Mouse (Mus musculus): ENCODE measurements around the gene D630039A03Rik. TPM values are rescaled to one million over a fixed set of nuclear protein-coding genes. Genes with fewer than 3 reads are reported as not detected.

D630039A03Rik gene
- polyA plus RNA-seq (2014; fragmentation: Nextera tagmentation; extraction: Ambion mirVana), result 0.17 and 0.23 TPM in 2 replicates

DNA sequence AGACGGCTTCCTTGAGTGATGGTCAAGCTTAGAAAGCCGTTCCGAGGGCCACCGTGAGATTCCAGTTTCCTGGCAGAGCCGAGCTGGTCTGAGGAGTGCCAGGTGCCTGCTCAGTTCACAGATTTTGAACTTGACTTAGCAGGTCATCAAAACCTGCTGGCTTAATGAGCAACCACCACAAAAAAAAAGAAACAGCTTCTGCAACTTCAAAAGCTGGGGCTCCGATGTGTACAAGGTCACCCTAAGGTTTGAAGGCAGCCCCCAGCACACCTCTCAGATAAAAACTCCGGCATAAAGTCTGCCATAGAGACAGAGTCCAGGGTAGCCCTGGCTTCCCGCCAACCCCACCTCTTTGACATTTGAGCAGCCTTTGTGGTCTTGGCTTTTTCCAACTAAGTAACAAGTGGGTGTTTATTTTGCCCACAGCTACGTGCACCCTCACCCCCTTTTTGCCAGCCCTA lies at the start of gene D630039A03Rik:
TSS of gene D630039A03Rik (minus strand) at position 97 of the 461 bp plus-strand sequence.
- Histone ChIP-seq H3K4me3 (ENCODE audit: low read depth, low read length) (no peak within 1 kb of the TSS), H3K27me3 (ENCODE audit: control insufficient read depth, insufficient read depth, low read length) (peaks cover 4% of the 10 kb centered on the region; the same call in 1 of the 2 replicates), H3K36me3 (ENCODE audit: control insufficient read depth, insufficient read depth, low read length) (no peaks in the 10 kb centered on the region), H3K4me1 (ENCODE audit: control insufficient read depth, insufficient read depth, low read length) (peaks cover 13% of the 10 kb centered on the region), H3K9me3 (ENCODE audit: control insufficient read depth, low read length) (no peaks in the 10 kb centered on the region), H3K27ac (replicated peaks; ENCODE audit: low read depth, low read length) (no peak within 1 kb of the TSS), H3K9ac (ENCODE audit: low read length) (no peak within 1 kb of the TSS), H3K4me2 (ENCODE audit: low read depth, severe bottlenecking) (peak within 1 kb of the TSS; percentile 29)
- no peak for ATAC-seq (ENCODE audit: insufficient number of reproducible peaks, low FRiP score, low TSS enrichment, low read depth)
- DNase-seq (ENCODE audit: low spot score), result peak; percentile 43
- 15% methylated on average over 9 of the region's 9 CpGs for WGBS

DNA sequence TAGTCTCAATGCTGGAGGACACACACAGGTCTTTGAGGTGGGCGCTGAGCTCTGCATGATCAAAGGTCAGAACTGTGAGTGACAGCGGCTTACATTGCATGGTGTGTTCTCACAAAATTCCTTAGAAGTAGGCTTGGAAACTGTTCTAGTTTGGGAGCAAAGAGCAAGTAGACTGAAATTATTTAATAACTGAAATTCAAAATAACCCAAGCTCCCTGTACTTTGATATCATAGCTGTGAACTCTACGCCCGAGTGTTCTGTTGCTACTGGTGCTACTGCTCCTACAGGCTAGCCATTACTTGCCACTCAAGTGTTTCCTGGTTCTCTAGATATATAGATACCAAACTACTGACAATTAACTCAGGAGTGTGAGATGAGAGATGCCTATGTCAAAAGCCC lies 49.4 kb upstream of the D630039A03Rik start:
- Histone ChIP-seq H3K36me3 (ENCODE audit: control insufficient read depth, insufficient read depth, low read length) (no peaks in the 10 kb centered on the region), H3K4me3 (ENCODE audit: low read depth, low read length) (no peak overlapping the region), H3K27me3 (ENCODE audit: control insufficient read depth, insufficient read depth, low read length) (no peaks in the 10 kb centered on the region), H3K4me2 (ENCODE audit: low read depth, severe bottlenecking) (no peak overlapping the region), H3K27ac (replicated peaks; ENCODE audit: low read depth, low read length) (no peak overlapping the region), H3K9me3 (ENCODE audit: control insufficient read depth, low read length) (no peaks in the 10 kb centered on the region), H3K9ac (ENCODE audit: low read length) (no peak overlapping the region), H3K4me1 (ENCODE audit: control insufficient read depth, insufficient read depth, low read length) (no peaks in the 10 kb centered on the region)
- ATAC-seq (ENCODE audit: insufficient number of reproducible peaks, low FRiP score, low TSS enrichment, low read depth) (no peak), DNase-seq (ENCODE audit: low spot score) (no peak)
- WGBS, result 95% methylated on average over 4 of the region's 4 CpGs

DNA sequence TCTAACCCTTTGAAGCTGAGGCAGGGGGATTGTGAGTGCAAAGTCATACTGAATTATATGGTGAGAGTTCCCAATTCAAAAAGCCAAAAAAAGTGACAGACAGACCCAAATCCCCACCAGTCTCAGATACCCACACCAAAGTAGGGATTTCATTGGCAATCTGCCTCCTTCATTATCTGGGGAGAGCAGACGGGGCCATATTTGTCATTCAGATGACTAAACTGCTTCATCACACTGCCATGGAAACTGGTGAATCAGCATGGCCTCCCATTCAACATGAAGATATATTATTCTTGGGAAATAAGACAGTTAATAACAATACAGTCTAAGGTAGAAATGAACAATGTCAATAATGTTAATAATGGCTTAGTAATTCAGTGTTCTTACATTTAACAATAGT lies 48.0 kb upstream of the D630039A03Rik start:
- no peak overlapping the region for H3K4me2 ChIP-seq (ENCODE audit: low read depth, severe bottlenecking)

DNA sequence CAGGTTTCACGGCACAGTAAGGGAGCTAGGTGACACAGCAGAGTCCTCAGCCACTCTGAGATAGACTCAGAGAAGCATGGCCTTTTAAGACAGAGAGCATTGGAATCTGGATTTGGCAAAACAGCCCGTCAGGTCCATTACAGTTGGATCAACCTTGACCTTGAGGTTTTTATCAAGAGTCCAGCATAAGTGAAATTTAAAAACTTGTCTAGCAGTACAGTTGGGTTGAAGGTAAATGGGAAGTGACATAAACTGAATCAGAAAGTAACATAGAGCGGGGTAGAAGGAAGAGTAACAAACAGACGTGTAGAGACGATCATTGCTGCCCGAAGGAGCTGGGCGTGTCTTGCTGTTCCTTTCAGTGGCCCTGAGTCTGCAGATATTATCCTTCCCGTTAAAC lies 43.0 kb upstream of the D630039A03Rik start:
- DNase-seq (ENCODE audit: low spot score) (no peak), ATAC-seq (ENCODE audit: insufficient number of reproducible peaks, low FRiP score, low TSS enrichment, low read depth) (no peak)
- 88% methylated on average over 8 of the region's 8 CpGs for WGBS
- Histone ChIP-seq H3K4me2 (ENCODE audit: low read depth, severe bottlenecking) (no peak overlapping the region), H3K36me3 (ENCODE audit: control insufficient read depth, insufficient read depth, low read length) (no peaks in the 10 kb centered on the region), H3K4me3 (ENCODE audit: low read depth, low read length) (no peak overlapping the region), H3K9ac (ENCODE audit: low read length) (no peak overlapping the region), H3K27ac (replicated peaks; ENCODE audit: low read depth, low read length) (no peak overlapping the region), H3K27me3 (ENCODE audit: control insufficient read depth, insufficient read depth, low read length) (no peaks in the 10 kb centered on the region), H3K9me3 (ENCODE audit: control insufficient read depth, low read length) (no peaks in the 10 kb centered on the region), H3K4me1 (ENCODE audit: control insufficient read depth, insufficient read depth, low read length) (peaks cover 16% of the 10 kb centered on the region)

More for the DNA sequence above, 48.0 kb upstream of the D630039A03Rik start:
- Histone ChIP-seq H3K27me3 (ENCODE audit: control insufficient read depth, insufficient read depth, low read length) (no peaks in the 10 kb centered on the region), H3K27ac (replicated peaks; ENCODE audit: low read depth, low read length) (no peak overlapping the region), H3K4me3 (ENCODE audit: low read depth, low read length) (no peak overlapping the region), H3K9me3 (ENCODE audit: control insufficient read depth, low read length) (no peaks in the 10 kb centered on the region), H3K4me1 (ENCODE audit: control insufficient read depth, insufficient read depth, low read length) (no peaks in the 10 kb centered on the region), H3K9ac (ENCODE audit: low read length) (no peak overlapping the region), H3K36me3 (ENCODE audit: control insufficient read depth, insufficient read depth, low read length) (no peaks in the 10 kb centered on the region)
- no peak for DNase-seq (ENCODE audit: low spot score)
- WGBS, result 76% methylated on average over 1 of the region's 1 CpGs
- no peak for ATAC-seq (ENCODE audit: insufficient number of reproducible peaks, low FRiP score, low TSS enrichment, low read depth)

DNA sequence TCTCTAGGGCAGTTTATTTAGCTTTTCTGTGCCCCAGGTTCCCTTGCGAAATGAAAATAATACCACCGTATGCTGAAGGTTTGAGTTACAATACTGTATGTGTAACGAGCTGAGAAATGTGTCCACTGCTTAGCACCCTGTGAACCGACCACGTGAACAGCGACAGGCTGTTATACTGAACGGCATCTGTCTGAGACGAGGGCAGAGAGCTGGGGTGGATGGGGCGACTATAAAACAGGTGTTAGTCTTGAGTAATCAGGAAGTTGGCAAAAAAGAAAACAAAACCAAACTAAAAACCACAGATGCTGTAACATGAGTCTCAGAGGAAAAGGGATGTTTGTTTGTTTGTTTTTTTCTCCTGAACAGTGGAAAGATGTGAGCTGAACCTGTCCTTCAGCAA lies 42.0 kb upstream of the D630039A03Rik start:
- 53% methylated on average over 9 of the region's 9 CpGs for WGBS
- H3K4me1 ChIP-seq (ENCODE audit: control insufficient read depth, insufficient read depth, low read length), result peaks cover 16% of the 10 kb centered on the region
- DNase-seq (ENCODE audit: low spot score) (no peak), ATAC-seq (ENCODE audit: insufficient number of reproducible peaks, low FRiP score, low TSS enrichment, low read depth) (no peak)
- H3K4me2 ChIP-seq (ENCODE audit: low read depth, severe bottlenecking), result no peak overlapping the region
- no peaks in the 10 kb centered on the region for H3K9me3 ChIP-seq (ENCODE audit: control insufficient read depth, low read length)
- no peak overlapping the region for H3K9ac ChIP-seq (ENCODE audit: low read length)
- no peak overlapping the region for H3K27ac ChIP-seq (replicated peaks; ENCODE audit: low read depth, low read length)
- H3K27me3 ChIP-seq (ENCODE audit: control insufficient read depth, insufficient read depth, low read length), result no peaks in the 10 kb centered on the region
- H3K4me3 ChIP-seq (ENCODE audit: low read depth, low read length), result no peak overlapping the region
- H3K36me3 ChIP-seq (ENCODE audit: control insufficient read depth, insufficient read depth, low read length), result no peaks in the 10 kb centered on the region

DNA sequence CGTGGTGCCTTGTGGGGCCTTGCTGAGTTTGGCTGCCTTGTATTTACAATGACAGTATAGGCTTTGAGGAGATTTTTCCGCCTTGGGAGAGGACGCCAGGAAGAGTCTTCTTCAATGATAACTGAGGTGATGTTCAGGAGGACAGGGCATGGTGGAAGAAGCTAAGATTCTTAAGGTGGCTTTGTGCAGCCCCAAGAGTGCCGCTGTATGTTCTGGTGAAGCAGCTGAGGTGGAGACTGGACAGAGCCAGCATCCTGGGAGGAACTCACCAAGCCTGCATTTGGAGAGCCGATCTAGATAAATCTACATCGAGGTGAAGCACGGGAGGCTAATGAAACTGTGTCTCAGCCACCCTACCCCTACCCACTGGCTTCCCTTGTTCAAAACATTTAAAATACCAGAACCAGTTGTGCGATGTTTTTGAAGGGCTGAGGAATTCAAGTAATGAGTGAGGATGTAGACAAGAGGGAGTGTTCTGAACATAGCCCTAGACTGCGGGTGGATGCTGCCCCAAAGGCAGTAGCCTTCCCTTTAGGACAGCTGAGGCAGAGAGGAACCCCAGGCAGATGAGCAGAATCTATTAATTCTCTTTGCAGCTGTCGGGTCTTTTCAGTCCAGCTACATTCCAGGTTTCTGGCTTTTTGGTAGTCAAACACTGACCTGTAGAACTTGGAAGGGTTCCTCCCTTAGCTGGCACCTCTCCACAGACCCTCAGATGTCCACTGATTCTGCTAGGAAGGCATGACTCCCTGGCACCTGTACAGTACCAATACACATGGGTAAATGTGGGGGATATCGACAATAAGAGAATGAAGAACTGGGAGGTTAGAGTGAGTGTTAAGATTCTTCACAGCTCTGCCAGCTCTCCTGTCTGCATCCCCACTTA lies 41.3 kb upstream of the D630039A03Rik start:
- Histone ChIP-seq H3K4me1 (ENCODE audit: control insufficient read depth, insufficient read depth, low read length) (peaks cover 16% of the 10 kb centered on the region), H3K36me3 (ENCODE audit: control insufficient read depth, insufficient read depth, low read length) (no peaks in the 10 kb centered on the region), H3K4me2 (ENCODE audit: low read depth, severe bottlenecking) (peak overlapping the region; percentile 41), H3K27ac (replicated peaks; ENCODE audit: low read depth, low read length) (0 out of 2 replicates have a peak overlapping the region, but pooled peaks have one; percentile 81), H3K9ac (ENCODE audit: low read length) (peak overlapping the region; percentile 1), H3K9me3 (ENCODE audit: control insufficient read depth, low read length) (no peaks in the 10 kb centered on the region), H3K4me3 (ENCODE audit: low read depth, low read length) (peak overlapping the region; percentile 71), H3K27me3 (ENCODE audit: control insufficient read depth, insufficient read depth, low read length) (no peaks in the 10 kb centered on the region)
- DNase-seq (ENCODE audit: low spot score) (no peak), ATAC-seq (ENCODE audit: insufficient number of reproducible peaks, low FRiP score, low TSS enrichment, low read depth) (no peak)
- WGBS, result 49% methylated on average over 11 of the region's 11 CpGs

DNA sequence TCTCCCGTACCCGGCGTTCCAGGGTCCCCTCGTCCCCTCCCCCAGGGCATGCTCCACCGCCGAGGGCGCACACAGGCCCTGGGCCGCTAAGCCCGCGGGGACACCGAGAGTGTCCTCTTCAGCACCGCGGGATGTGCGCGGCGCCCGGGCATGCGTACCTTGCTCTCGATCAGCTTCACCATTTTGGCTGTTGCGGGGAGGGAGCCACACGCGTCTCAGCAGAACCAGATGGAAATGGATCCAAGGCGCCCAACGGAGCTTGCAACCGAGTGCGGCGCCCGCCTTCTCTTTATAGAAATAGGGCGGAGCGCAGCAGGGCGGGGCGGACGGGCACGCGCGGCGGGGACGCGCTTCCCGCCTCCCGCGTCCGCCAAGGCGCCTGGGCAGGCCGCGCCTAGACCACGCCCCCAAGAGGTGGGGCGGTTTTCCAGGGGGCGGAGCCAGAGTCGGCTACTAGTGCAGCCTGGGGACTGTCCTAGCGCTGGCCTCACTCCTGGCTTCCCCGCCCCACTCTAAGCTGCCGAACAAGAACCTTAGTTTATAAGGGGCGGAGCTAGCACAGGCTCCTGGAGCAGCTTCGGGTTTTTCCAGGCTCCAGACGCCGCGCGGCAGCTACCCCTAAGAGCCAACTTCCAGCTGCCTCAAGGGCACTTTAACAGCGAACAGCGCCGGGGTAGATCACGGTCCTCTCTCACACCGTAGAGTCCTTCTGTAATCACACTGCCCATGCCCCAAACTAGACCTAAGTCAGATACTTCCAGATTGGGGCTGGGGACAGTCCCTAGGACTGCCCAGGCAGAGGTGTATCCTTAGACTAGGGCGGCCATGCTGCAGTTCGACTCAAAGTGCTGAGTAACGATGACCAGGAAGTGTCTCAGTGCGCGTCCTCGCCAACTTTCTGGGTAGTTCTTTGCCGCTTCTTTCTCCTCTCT lies 40.2 kb upstream of the D630039A03Rik start, which contains the start of gene Txn1:
TSS of gene Txn1 (minus strand) at position 383 of the 932 bp plus-strand sequence.
- H3K9me3 ChIP-seq (ENCODE audit: control insufficient read depth, low read length), result no peaks in the 10 kb centered on the region
- peaks cover 6% of the 10 kb centered on the region for H3K36me3 ChIP-seq (ENCODE audit: control insufficient read depth, insufficient read depth, low read length)
- H3K27me3 ChIP-seq (ENCODE audit: control insufficient read depth, insufficient read depth, low read length), result no peaks in the 10 kb centered on the region
- ATAC-seq (ENCODE audit: insufficient number of reproducible peaks, low FRiP score, low TSS enrichment, low read depth) (peak; percentile 99), DNase-seq (ENCODE audit: low spot score) (peak; percentile 100)
- peak within 1 kb of the TSS; percentile 71 for H3K9ac ChIP-seq (ENCODE audit: low read length)
- H3K27ac ChIP-seq (replicated peaks; ENCODE audit: low read depth, low read length), result peak within 1 kb of the TSS; percentile 85
- H3K4me2 ChIP-seq (ENCODE audit: low read depth, severe bottlenecking), result peak within 1 kb of the TSS; percentile 41
- peak within 1 kb of the TSS; percentile 71 for H3K4me3 ChIP-seq (ENCODE audit: low read depth, low read length)
- under 1% methylated on average over 71 of the region's 71 CpGs for WGBS
- peaks cover 16% of the 10 kb centered on the region for H3K4me1 ChIP-seq (ENCODE audit: control insufficient read depth, insufficient read depth, low read length)

DNA sequence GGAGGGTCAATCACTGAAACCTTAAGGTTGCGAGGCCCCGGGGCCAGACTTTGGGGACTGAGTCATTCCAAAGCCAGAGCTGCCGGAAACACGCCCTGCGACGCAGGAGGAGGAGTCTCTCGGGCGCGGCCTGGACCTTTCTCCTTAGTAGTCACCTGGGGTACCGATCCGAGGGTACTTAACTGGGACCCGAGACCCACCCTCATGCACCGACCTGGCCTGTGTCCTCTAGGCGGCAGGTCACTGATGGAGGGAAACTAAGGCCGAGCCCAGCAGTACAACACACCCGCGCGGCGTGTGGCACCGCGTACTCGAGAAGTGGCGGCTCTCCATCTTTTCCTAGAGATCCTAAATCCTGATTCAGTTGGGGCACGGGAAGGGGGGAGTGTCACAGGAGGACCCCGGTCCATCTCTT lies 39.5 kb upstream of the D630039A03Rik start:
- WGBS, result under 1% methylated on average over 25 of the region's 25 CpGs
- ATAC-seq (ENCODE audit: insufficient number of reproducible peaks, low FRiP score, low TSS enrichment, low read depth) (peak; percentile 18; the same call in 1 of the 2 replicates), DNase-seq (ENCODE audit: low spot score) (peak; percentile 81)
- peak overlapping the region; percentile 71 for H3K4me3 ChIP-seq (ENCODE audit: low read depth, low read length)
- H3K4me1 ChIP-seq (ENCODE audit: control insufficient read depth, insufficient read depth, low read length), result peaks cover 16% of the 10 kb centered on the region
- peak overlapping the region; percentile 85 for H3K27ac ChIP-seq (replicated peaks; ENCODE audit: low read depth, low read length)
- no peaks in the 10 kb centered on the region for H3K27me3 ChIP-seq (ENCODE audit: control insufficient read depth, insufficient read depth, low read length)
- H3K9ac ChIP-seq (ENCODE audit: low read length), result peak overlapping the region; percentile 71
- peak overlapping the region; percentile 41 for H3K4me2 ChIP-seq (ENCODE audit: low read depth, severe bottlenecking)
- H3K9me3 ChIP-seq (ENCODE audit: control insufficient read depth, low read length), result no peaks in the 10 kb centered on the region
- H3K36me3 ChIP-seq (ENCODE audit: control insufficient read depth, insufficient read depth, low read length), result peaks cover 13% of the 10 kb centered on the region
